Mouse (Mus musculus): ENCODE results near the gene Etv2. TPM values are rescaled to one million over a fixed set of nuclear protein-coding genes. Genes with fewer than 3 reads are reported as not detected.

The Etv2 gene
- polyA plus RNA-seq, 1 experiment from 2014 or later, result not detected

- Histone ChIP-seq H3K4me3 (ENCODE audit: low read depth, low read length) (no peak overlapping the region), H3K4me1 (ENCODE audit: control insufficient read depth, insufficient read depth, low read length) (no peaks in the 10 kb centered on the region), H3K9ac (ENCODE audit: low read length) (no peak overlapping the region), H3K36me3 (ENCODE audit: control insufficient read depth, insufficient read depth, low read length) (no peaks in the 10 kb centered on the region), H3K9me3 (replicated peaks; ENCODE audit: control insufficient read depth, low read length) (no peaks in the 10 kb centered on the region), H3K4me2 (ENCODE audit: low read length) (no peak overlapping the region), H3K27me3 (replicated peaks; ENCODE audit: control insufficient read depth, insufficient read depth, low read length) (no peaks in the 10 kb centered on the region), H3K27ac (ENCODE audit: low read depth, low read length) (no peak overlapping the region)
- DNase-seq (ENCODE audit: low spot score) (no peak), ATAC-seq (no peak)
- 67% methylated on average over 4 of the region's 4 CpGs for WGBS
Observed at GRCm38 (mm10) chr7:30594510-30595024, 41.1 kb downstream of the Etv2 start.

GRCm38 (mm10) chr7:30593579-30594509, 41.8 kb downstream of the Etv2 start:
- ATAC-seq, result no peak
- H3K27me3 ChIP-seq (replicated peaks; ENCODE audit: control insufficient read depth, insufficient read depth, low read length), result no peaks in the 10 kb centered on the region
- H3K27ac ChIP-seq (ENCODE audit: low read depth, low read length), result no peak overlapping the region
- H3K9me3 ChIP-seq (replicated peaks; ENCODE audit: control insufficient read depth, low read length), result no peaks in the 10 kb centered on the region
- DNase-seq (ENCODE audit: low spot score), result no peak
- no peak overlapping the region for H3K4me2 ChIP-seq (ENCODE audit: low read length)
- no peaks in the 10 kb centered on the region for H3K36me3 ChIP-seq (ENCODE audit: control insufficient read depth, insufficient read depth, low read length)
- no peaks in the 10 kb centered on the region for H3K4me1 ChIP-seq (ENCODE audit: control insufficient read depth, insufficient read depth, low read length)
- no peak overlapping the region for H3K4me3 ChIP-seq (ENCODE audit: low read depth, low read length)
- 75% methylated on average over 10 of the region's 10 CpGs for WGBS
- H3K9ac ChIP-seq (ENCODE audit: low read length), result no peak overlapping the region

- Histone ChIP-seq H3K9ac (ENCODE audit: low read length) (no peak overlapping the region), H3K4me1 (ENCODE audit: control insufficient read depth, insufficient read depth, low read length) (no peaks in the 10 kb centered on the region), H3K27me3 (replicated peaks; ENCODE audit: control insufficient read depth, insufficient read depth, low read length) (no peaks in the 10 kb centered on the region), H3K27ac (ENCODE audit: low read depth, low read length) (no peak overlapping the region), H3K36me3 (ENCODE audit: control insufficient read depth, insufficient read depth, low read length) (no peaks in the 10 kb centered on the region), H3K4me2 (ENCODE audit: low read length) (no peak overlapping the region), H3K4me3 (ENCODE audit: low read depth, low read length) (no peak overlapping the region), H3K9me3 (replicated peaks; ENCODE audit: control insufficient read depth, low read length) (no peaks in the 10 kb centered on the region)
- 58% methylated on average over 5 of the region's 5 CpGs for WGBS
- no peak for ATAC-seq
- DNase-seq (ENCODE audit: low spot score), result no peak
Observed at GRCm38 (mm10) chr7:30592772-30593423, 42.8 kb downstream of the Etv2 start.

GRCm38 (mm10) chr7:30591605-30591951, 44.1 kb downstream of the Etv2 start:
- Histone ChIP-seq H3K27me3 (replicated peaks; ENCODE audit: control insufficient read depth, insufficient read depth, low read length) (no peaks in the 10 kb centered on the region), H3K9me3 (replicated peaks; ENCODE audit: control insufficient read depth, low read length) (no peaks in the 10 kb centered on the region), H3K27ac (ENCODE audit: low read depth, low read length) (no peak overlapping the region), H3K4me2 (ENCODE audit: low read length) (no peak overlapping the region), H3K9ac (ENCODE audit: low read length) (peak overlapping the region; percentile 29; the same call in 1 of the 2 replicates), H3K4me3 (ENCODE audit: low read depth, low read length) (no peak overlapping the region), H3K4me1 (ENCODE audit: control insufficient read depth, insufficient read depth, low read length) (peaks cover 7% of the 10 kb centered on the region), H3K36me3 (ENCODE audit: control insufficient read depth, insufficient read depth, low read length) (peaks cover 5% of the 10 kb centered on the region)
- no peak for DNase-seq (ENCODE audit: low spot score)
- 14% methylated on average over 4 of the region's 4 CpGs for WGBS
- no peak for ATAC-seq

- no peak for DNase-seq (ENCODE audit: low spot score)
- ATAC-seq, result no peak
- H3K4me2 ChIP-seq (ENCODE audit: low read length), result no peak overlapping the region
- H3K27ac ChIP-seq (ENCODE audit: low read depth, low read length), result no peak overlapping the region
- H3K9me3 ChIP-seq (replicated peaks; ENCODE audit: control insufficient read depth, low read length), result no peaks in the 10 kb centered on the region
- H3K9ac ChIP-seq (ENCODE audit: low read length), result peak overlapping the region; percentile 29; the same call in 1 of the 2 replicates
- H3K4me1 ChIP-seq (ENCODE audit: control insufficient read depth, insufficient read depth, low read length), result peaks cover 7% of the 10 kb centered on the region
- no peak overlapping the region for H3K4me3 ChIP-seq (ENCODE audit: low read depth, low read length)
- 89% methylated on average over 9 of the region's 9 CpGs for WGBS
- no peaks in the 10 kb centered on the region for H3K27me3 ChIP-seq (replicated peaks; ENCODE audit: control insufficient read depth, insufficient read depth, low read length)
- peaks cover 10% of the 10 kb centered on the region for H3K36me3 ChIP-seq (ENCODE audit: control insufficient read depth, insufficient read depth, low read length)
Observed at GRCm38 (mm10) chr7:30590927-30591604, 44.6 kb downstream of the Etv2 start.

GRCm38 (mm10) chr7:30589435-30590301, 46.0 kb downstream of the Etv2 start:
- Histone ChIP-seq H3K4me2 (ENCODE audit: low read length) (peak overlapping the region; percentile 95), H3K36me3 (ENCODE audit: control insufficient read depth, insufficient read depth, low read length) (peaks cover 24% of the 10 kb centered on the region), H3K4me3 (ENCODE audit: low read depth, low read length) (peak overlapping the region; percentile 98), H3K27ac (ENCODE audit: low read depth, low read length) (peak overlapping the region; percentile 92), H3K27me3 (replicated peaks; ENCODE audit: control insufficient read depth, insufficient read depth, low read length) (no peaks in the 10 kb centered on the region), H3K9ac (ENCODE audit: low read length) (peak overlapping the region; percentile 97), H3K9me3 (replicated peaks; ENCODE audit: control insufficient read depth, low read length) (no peaks in the 10 kb centered on the region), H3K4me1 (ENCODE audit: control insufficient read depth, insufficient read depth, low read length) (peaks cover 7% of the 10 kb centered on the region)
- DNase-seq (ENCODE audit: low spot score) (peak; percentile 92), ATAC-seq (peak; percentile 71)
- 32% methylated on average over 39 of the region's 40 CpGs for WGBS

- WGBS, result under 1% methylated on average over 52 of the region's 68 CpGs
- H3K4me3 ChIP-seq (ENCODE audit: low read depth, low read length), result peak within 1 kb of the TSS; percentile 98
- H3K27ac ChIP-seq (ENCODE audit: low read depth, low read length), result peak within 1 kb of the TSS; percentile 92
- no peaks in the 10 kb centered on the region for H3K9me3 ChIP-seq (replicated peaks; ENCODE audit: control insufficient read depth, low read length)
- peak within 1 kb of the TSS; percentile 97 for H3K9ac ChIP-seq (ENCODE audit: low read length)
- ATAC-seq, result peak; percentile 95
- no peaks in the 10 kb centered on the region for H3K27me3 ChIP-seq (replicated peaks; ENCODE audit: control insufficient read depth, insufficient read depth, low read length)
- peaks cover 32% of the 10 kb centered on the region for H3K36me3 ChIP-seq (ENCODE audit: control insufficient read depth, insufficient read depth, low read length)
- DNase-seq (ENCODE audit: low spot score), result peak; percentile 98
- peaks cover 7% of the 10 kb centered on the region for H3K4me1 ChIP-seq (ENCODE audit: control insufficient read depth, insufficient read depth, low read length)
- H3K4me2 ChIP-seq (ENCODE audit: low read length), result peak within 1 kb of the TSS; percentile 95
Observed at GRCm38 (mm10) chr7:30588676-30589434, 46.8 kb downstream of the Etv2 start, which contains the start of gene Kmt2b. Gene Kmt2b (minus strand): TSS chr7:30588726.
